In genomic region chr3:9064266-9065031, GRCm38 (mm10) we compare ENCODE assay signal across 7 mouse cellular contexts.
DNase-seq lines count a peak whose midpoint lies in the region; ATAC-seq and TF ChIP-seq lines count a peak whose summit lies in the region.

No protein-coding gene starts in this region.

- no peak overlapping the region for H3K4me3 ChIP-seq in E14TG2a.4 (replicated peaks; ENCODE audit: low read length)

- DNase-seq in adipocyte (ENCODE audit: low spot score), result peak; percentile 23
- DNase-seq in embryo, embryonic 11.5 days (ENCODE audit: low read depth, low spot score), result peak; percentile 26
- DNase-seq in heart, postnatal 36 days, result peak; percentile 24 to 40
- peak; percentile 59 to 71 for DNase-seq in layer of hippocampus, postnatal 10 days (ENCODE audit: low spot score in 2 of 2)
- peak; percentile 8 to 46 for DNase-seq in spleen, postnatal 10 days (ENCODE audit: low spot score in 2 of 2)

- ATAC-seq in megakaryocyte, adult 5-6 weeks (ENCODE audit: poor library complexity, severe bottlenecking), result peak; percentile 51; the same call in 1 of the 2 replicates

- peaks cover 2% of the 10 kb centered on the region; the same call in 1 of the 2 replicates for H3K27me3 ChIP-seq in E14TG2a.4 (ENCODE audit: insufficient read depth, low read length)

- peaks cover 27% of the 10 kb centered on the region for H3K4me1 ChIP-seq in E14TG2a.4 (replicated peaks; ENCODE audit: low read depth, low read length)

- no peaks in the 10 kb centered on the region for H3K36me3 ChIP-seq in E14TG2a.4 (ENCODE audit: insufficient read depth, low read length)

- H3K9me3 ChIP-seq in E14TG2a.4 (ENCODE audit: low read length), result no peaks in the 10 kb centered on the region

- intact Hi-C loops in heart, postnatal 36 days (cut with DNase I), result loop anchor here (2.0 kb wide), 1 partner anchor 470 kb away; no protein-coding TSS in a partner anchor

- TF ChIP-seq CTCF in E14TG2a.4 (conservative IDR thresholded peaks at IDR 0.05; ENCODE audit: low read length), result peak; percentile 62
